Mouse (Mus musculus) ES-E14 (cell line): ENCODE data around the gene Lcn4. TPM values are rescaled to one million over a fixed set of nuclear protein-coding genes. Genes with fewer than 3 reads are reported as not detected.
A peak's percentile ranks its signal among the peaks of the same experiment; 100 is the strongest.

ENCODE experiments used
- DNase-seq: peaks from one replicate; pipeline ENCODE4 v3.0.0-alpha.2; 2013; ENCODE audit warnings: low read depth, low spot score
- H3K27ac ChIP-seq: 2 replicates; pipeline ENCODE4 v1.5.1; 2012; ENCODE audit warnings: low read depth, mild to moderate bottlenecking, low read length, moderate library complexity, mixed read lengths; ENCODE audit not compliant: poor library complexity, insufficient read depth, severe bottlenecking
- H3K36me3 ChIP-seq: 2 replicates; pipeline ENCODE4 v1.6.1; 2012; ENCODE audit warnings: mild to moderate bottlenecking, low read length, moderate library complexity, mixed read lengths; ENCODE audit not compliant: control insufficient read depth, poor library complexity, insufficient read depth, severe bottlenecking
- H3K4me1 ChIP-seq, 2 experiments: fragments of 150-350 bp in 1 of 2; sonication (generic) in 1 of 2; 2 replicates each; pipeline ENCODE4 v1.6.1; 2012; ENCODE audit warnings: low read length in 2 of 2, mild to moderate bottlenecking in 1 of 2, mixed read lengths in 1 of 2; ENCODE audit not compliant: control insufficient read depth in 2 of 2, insufficient read depth in 2 of 2, poor library complexity in 1 of 2
- H3K4me3 ChIP-seq, 2 experiments: fragments of 150-350 bp in 1 of 2; sonication (generic) in 1 of 2; 2 replicates each; pipeline ENCODE4 v1.5.1; 2012; ENCODE audit warnings: low read length in 2 of 2, low read depth in 1 of 2, mild to moderate bottlenecking in 1 of 2, mixed read lengths in 1 of 2; ENCODE audit not compliant: insufficient read depth in 1 of 2, poor library complexity in 1 of 2, severe bottlenecking in 1 of 2
- H3K9ac ChIP-seq: 2 replicates; pipeline ENCODE4 v1.6.1; 2012; ENCODE audit warnings: low read depth, mild to moderate bottlenecking, low read length, mixed read lengths; ENCODE audit not compliant: poor library complexity, insufficient read depth, severe bottlenecking
- H3K9me3 ChIP-seq: fragments of 150-350 bp; sonication (generic); 2 replicates; pipeline ENCODE4 v1.6.1; 2012; ENCODE audit warnings: low read depth, mild to moderate bottlenecking, low read length; ENCODE audit not compliant: control insufficient read depth, insufficient read depth
- CHD2 ChIP-seq: IDR thresholded peaks from 2 replicates; pipeline ENCODE4 v1.6.1; 2014; ENCODE audit warnings: mild to moderate bottlenecking, low read depth, low read length, inconsistent platforms
- HCFC1 ChIP-seq: IDR thresholded peaks from 2 replicates; pipeline ENCODE4 v1.6.1; 2012; ENCODE audit warnings: low read length, inconsistent platforms, borderline replicate concordance; ENCODE audit not compliant: insufficient read depth
- MAFK ChIP-seq: IDR thresholded peaks from 2 replicates; pipeline ENCODE4 v1.6.1; 2014; ENCODE audit warnings: mild to moderate bottlenecking, low read depth, low read length, inconsistent platforms; ENCODE audit not compliant: insufficient read depth
- ZC3H11A ChIP-seq: IDR thresholded peaks from 2 replicates; pipeline ENCODE4 v1.6.1; 2012; ENCODE audit warnings: low read depth, mild to moderate bottlenecking, inconsistent platforms, low read length, borderline replicate concordance
- ZNF384 ChIP-seq: IDR thresholded peaks from 2 replicates; pipeline ENCODE4 v1.6.1; 2012; ENCODE audit warnings: low read depth, low read length, inconsistent platforms
- in situ Hi-C, 2 experiments: fragments of 600-800 bp; cut with MboI; formaldehyde crosslinking; loops; one replicate each; pipeline ENCODE4 v1.15.1; 2025; ENCODE audit warnings: low sequenced_read_pairs in 2 of 2, inconsistent platforms in 1 of 2; ENCODE audit not compliant: unreplicated experiment in 2 of 2
- total RNA-seq: library from RNA; depleted of rRNA; stranded (reverse); fragments of 300-350 nt; gene quantifications from 2 replicates; pipeline ENCODE4 v1.2.3, GENCODE M21; 2012; rRNA removed

The Lcn4 gene
- total RNA-seq, 1 experiment = not detected

GRCm38 (mm10) chr2:26622984-26623383 is 48.1 kb downstream of the Lcn4 start:
- no peaks in the 10 kb centered on the region for H3K36me3 ChIP-seq
- H3K9ac ChIP-seq = no peak overlapping the region
- no peak for DNase-seq
- no peak overlapping the region for H3K4me3 ChIP-seq
- H3K27ac ChIP-seq = no peak overlapping the region
- TF ChIP-seq ZNF384 = no peak
- H3K9me3 ChIP-seq = no peaks in the 10 kb centered on the region
- in situ Hi-C loops = no loop called here
- H3K4me1 ChIP-seq = peaks cover 0 to 12% of the 10 kb centered on the region in 2 experiments; a peak in 1 of 4 replicates

- no peak overlapping the region for H3K9ac ChIP-seq
- TF ChIP-seq ZNF384 (no peak), MAFK (no peak), CHD2 (no peak), HCFC1 (no peak), ZC3H11A (no peak)
- in situ Hi-C loops = no loop called here
- H3K36me3 ChIP-seq = no peaks in the 10 kb centered on the region
- no peak for DNase-seq
- no peak overlapping the region for H3K27ac ChIP-seq
- no peak overlapping the region for H3K4me3 ChIP-seq
- H3K9me3 ChIP-seq = no peaks in the 10 kb centered on the region
- H3K4me1 ChIP-seq = peaks cover 0 to 17% of the 10 kb centered on the region in 2 experiments; a peak in 1 of 4 replicates
These were observed 49.8 kb downstream of the Lcn4 start for GRCm38 (mm10) chr2:26621246-26621645.

- TF ChIP-seq ZC3H11A = no peak
- TF ChIP-seq ZNF384 = no peak
- no peak for TF ChIP-seq MAFK
- no peak for TF ChIP-seq HCFC1
- no peak for TF ChIP-seq CHD2
- H3K9ac ChIP-seq = no peak overlapping the region
- H3K36me3 ChIP-seq = no peaks in the 10 kb centered on the region
- H3K4me1 ChIP-seq = peaks cover 0 to 22% of the 10 kb centered on the region in 2 experiments; a peak in 2 of 4 replicates
- no peak overlapping the region for H3K27ac ChIP-seq
- in situ Hi-C loops = no loop called here
- peak overlapping the region in 1 of 2 experiments; percentile 9; a peak in 1 of 4 replicates for H3K4me3 ChIP-seq
- H3K9me3 ChIP-seq = no peaks in the 10 kb centered on the region
- no peak for DNase-seq
These were observed 53.2 kb downstream of the Lcn4 start for GRCm38 (mm10) chr2:26617928-26618327.

Other genes starting within 250 kb of the Lcn4 start
- 47.3 and 62.5 TPM in 2 replicates for gene Sec16a, start 226.1 kb downstream of the Lcn4 start, total RNA-seq
- 34.9 and 77.8 TPM in 2 replicates for gene Notch1, start 154.6 kb downstream of the Lcn4 start, total RNA-seq
- gene Egfl7, start 91.3 kb downstream of the Lcn4 start, total RNA-seq = 104 and 156 TPM in 2 replicates
- not detected in 2 replicates for gene Gm20532, start 84.6 kb downstream of the Lcn4 start, total RNA-seq
- 60.4 and 88.2 TPM in 2 replicates for gene Agpat2, start 66.9 kb downstream of the Lcn4 start, total RNA-seq
- gene Fam69b, start 42.8 kb downstream of the Lcn4 start, total RNA-seq = 24.6 and 46.6 TPM in 2 replicates
- 1.8 and 2.1 TPM in 2 replicates for gene Abo, start 193.7 kb upstream of the Lcn4 start, total RNA-seq
- 42.4 and 44.9 TPM in 2 replicates for gene Surf6, start 231.6 kb upstream of the Lcn4 start, total RNA-seq
- 31.5 and 38.8 TPM in 2 replicates for gene Med22, start 239.4 kb upstream of the Lcn4 start, total RNA-seq
- gene Rpl7a, start 239.5 kb upstream of the Lcn4 start, total RNA-seq = 2,695 and 3,070 TPM in 2 replicates
- gene Surf2, start 245.1 kb upstream of the Lcn4 start, total RNA-seq = 32.3 and 35.8 TPM in 2 replicates
- 50.7 and 53.3 TPM in 2 replicates for gene Surf1, start 245.2 kb upstream of the Lcn4 start, total RNA-seq